Mouse (Mus musculus): ENCODE results near the gene Dnajc6. TPM values are rescaled to one million over a fixed set of nuclear protein-coding genes. Genes with fewer than 3 reads are reported as not detected.

The Dnajc6 gene
- polyA plus RNA-seq, 1 experiment, result not detected

- H3K4me1 ChIP-seq (ENCODE audit: control insufficient read depth), result no peaks in the 10 kb centered on the region
- H3K36me3 ChIP-seq (ENCODE audit: control insufficient read depth), result no peaks in the 10 kb centered on the region
- H3K27me3 ChIP-seq (ENCODE audit: control insufficient read depth), result peaks cover 27% of the 10 kb centered on the region
- TF ChIP-seq GATA1 (IDR thresholded peaks at IDR 0.05; ENCODE audit: low read length) (no peak), TAL1 (IDR thresholded peaks at IDR 0.05; ENCODE audit: low read length) (no peak)
- H3K4me3 ChIP-seq (replicated peaks), result no peak overlapping the region
- H3K9me3 ChIP-seq (ENCODE audit: control insufficient read depth, low read length), result no peaks in the 10 kb centered on the region; the same call in 1 of the 2 replicates
Measured at GRCm38 (mm10) chr4:101510904-101511210, 14.4 kb downstream of the Dnajc6 start.

- Histone ChIP-seq H3K27me3 (ENCODE audit: control insufficient read depth) (peaks cover 26% of the 10 kb centered on the region), H3K4me1 (ENCODE audit: control insufficient read depth) (no peaks in the 10 kb centered on the region), H3K4me3 (replicated peaks) (no peak overlapping the region), H3K36me3 (ENCODE audit: control insufficient read depth) (no peaks in the 10 kb centered on the region), H3K9me3 (ENCODE audit: control insufficient read depth, low read length) (no peaks in the 10 kb centered on the region; the same call in 1 of the 2 replicates)
- TF ChIP-seq TAL1 (IDR thresholded peaks at IDR 0.05; ENCODE audit: low read length) (no peak), GATA1 (IDR thresholded peaks at IDR 0.05; ENCODE audit: low read length) (no peak)
Measured at GRCm38 (mm10) chr4:101511768-101512521, 15.5 kb downstream of the Dnajc6 start.

GRCm38 (mm10) chr4:101513251-101513650 lies 16.8 kb downstream of the Dnajc6 start:
- no peak for TF ChIP-seq GATA1 (IDR thresholded peaks at IDR 0.05; ENCODE audit: low read length)
- TF ChIP-seq TAL1 (IDR thresholded peaks at IDR 0.05; ENCODE audit: low read length), result no peak
- Histone ChIP-seq H3K4me1 (ENCODE audit: control insufficient read depth) (no peaks in the 10 kb centered on the region), H3K4me3 (replicated peaks) (no peak overlapping the region), H3K36me3 (ENCODE audit: control insufficient read depth) (no peaks in the 10 kb centered on the region), H3K9me3 (ENCODE audit: control insufficient read depth, low read length) (no peaks in the 10 kb centered on the region; the same call in 1 of the 2 replicates), H3K27me3 (ENCODE audit: control insufficient read depth) (peaks cover 14% of the 10 kb centered on the region)

- no peak for TF ChIP-seq GATA1 (IDR thresholded peaks at IDR 0.05; ENCODE audit: low read length)
- TF ChIP-seq TAL1 (IDR thresholded peaks at IDR 0.05; ENCODE audit: low read length), result no peak
- no peaks in the 10 kb centered on the region for H3K9me3 ChIP-seq (ENCODE audit: control insufficient read depth, low read length)
- no peaks in the 10 kb centered on the region for H3K27me3 ChIP-seq (ENCODE audit: control insufficient read depth)
- H3K4me1 ChIP-seq (ENCODE audit: control insufficient read depth), result no peaks in the 10 kb centered on the region
- no peaks in the 10 kb centered on the region for H3K36me3 ChIP-seq (ENCODE audit: control insufficient read depth)
- H3K4me3 ChIP-seq (replicated peaks), result no peak overlapping the region
Measured at GRCm38 (mm10) chr4:101515853-101516252, 19.4 kb downstream of the Dnajc6 start.

- H3K4me3 ChIP-seq (replicated peaks), result no peak overlapping the region
- no peaks in the 10 kb centered on the region for H3K27me3 ChIP-seq (ENCODE audit: control insufficient read depth)
- no peaks in the 10 kb centered on the region for H3K4me1 ChIP-seq (ENCODE audit: control insufficient read depth)
- no peaks in the 10 kb centered on the region for H3K36me3 ChIP-seq (ENCODE audit: control insufficient read depth)
- no peaks in the 10 kb centered on the region for H3K9me3 ChIP-seq (ENCODE audit: control insufficient read depth, low read length)
- TF ChIP-seq TAL1 (IDR thresholded peaks at IDR 0.05; ENCODE audit: low read length) (no peak), GATA1 (IDR thresholded peaks at IDR 0.05; ENCODE audit: low read length) (no peak)
Measured at GRCm38 (mm10) chr4:101516434-101517168, 20.2 kb downstream of the Dnajc6 start.

- Histone ChIP-seq H3K4me3 (replicated peaks) (no peak overlapping the region), H3K4me1 (ENCODE audit: control insufficient read depth) (no peaks in the 10 kb centered on the region), H3K9me3 (ENCODE audit: control insufficient read depth, low read length) (no peaks in the 10 kb centered on the region), H3K36me3 (ENCODE audit: control insufficient read depth) (no peaks in the 10 kb centered on the region), H3K27me3 (ENCODE audit: control insufficient read depth) (no peaks in the 10 kb centered on the region)
- no peak for TF ChIP-seq TAL1 (IDR thresholded peaks at IDR 0.05; ENCODE audit: low read length)
Measured at GRCm38 (mm10) chr4:101531901-101532300, 35.5 kb downstream of the Dnajc6 start.

GRCm38 (mm10) chr4:101540516-101540915 lies 44.1 kb downstream of the Dnajc6 start:
- no peaks in the 10 kb centered on the region for H3K36me3 ChIP-seq (ENCODE audit: control insufficient read depth)
- H3K4me3 ChIP-seq (replicated peaks), result no peak overlapping the region
- H3K9me3 ChIP-seq (ENCODE audit: control insufficient read depth, low read length), result peaks cover 2% of the 10 kb centered on the region; the same call in 1 of the 2 replicates
- no peaks in the 10 kb centered on the region for H3K4me1 ChIP-seq (ENCODE audit: control insufficient read depth)
- no peaks in the 10 kb centered on the region for H3K27me3 ChIP-seq (ENCODE audit: control insufficient read depth)
- TF ChIP-seq GATA1 (IDR thresholded peaks at IDR 0.05; ENCODE audit: low read length) (no peak), TAL1 (IDR thresholded peaks at IDR 0.05; ENCODE audit: low read length) (no peak)

GRCm38 (mm10) chr4:101549958-101550591 lies 53.6 kb downstream of the Dnajc6 start:
- Histone ChIP-seq H3K27me3 (ENCODE audit: control insufficient read depth) (peaks cover 32% of the 10 kb centered on the region), H3K4me1 (ENCODE audit: control insufficient read depth) (no peaks in the 10 kb centered on the region), H3K4me3 (replicated peaks) (no peak overlapping the region), H3K36me3 (ENCODE audit: control insufficient read depth) (no peaks in the 10 kb centered on the region), H3K9me3 (ENCODE audit: control insufficient read depth, low read length) (no peaks in the 10 kb centered on the region)
- TF ChIP-seq TAL1 (IDR thresholded peaks at IDR 0.05; ENCODE audit: low read length), result no peak
- TF ChIP-seq GATA1 (IDR thresholded peaks at IDR 0.05; ENCODE audit: low read length), result no peak

GRCm38 (mm10) chr4:101550671-101551161 lies 54.3 kb downstream of the Dnajc6 start:
- Histone ChIP-seq H3K9me3 (ENCODE audit: control insufficient read depth, low read length) (no peaks in the 10 kb centered on the region), H3K27me3 (ENCODE audit: control insufficient read depth) (peaks cover 32% of the 10 kb centered on the region), H3K4me1 (ENCODE audit: control insufficient read depth) (no peaks in the 10 kb centered on the region), H3K36me3 (ENCODE audit: control insufficient read depth) (no peaks in the 10 kb centered on the region), H3K4me3 (replicated peaks) (no peak overlapping the region)
- no peak for TF ChIP-seq GATA1 (IDR thresholded peaks at IDR 0.05; ENCODE audit: low read length)
- no peak for TF ChIP-seq TAL1 (IDR thresholded peaks at IDR 0.05; ENCODE audit: low read length)
